Mouse (Mus musculus) neural tube, embryonic 15.5 days (tissue): Measurements from ENCODE around the gene Htra1. TPM values are rescaled to one million over a fixed set of nuclear protein-coding genes. Genes with fewer than 3 reads are reported as not detected.

ENCODE experiments used
- ATAC-seq: fragments of 200-750 bp; cut with Nextera tagmentation; 2 replicates; pipeline ENCODE4 v1.8.0; 2017; ENCODE audit warnings: mild to moderate bottlenecking, moderate TSS enrichment, moderate library complexity; ENCODE audit not compliant: low FRiP score
- H3K27ac ChIP-seq: fragments of 300-500 bp; sonication (generic); replicated peaks from 2 replicates; pipeline ENCODE4 v1.5.1; 2015; ENCODE audit warnings: mild to moderate bottlenecking, inconsistent platforms
- H3K27me3 ChIP-seq: fragments of 300-500 bp; sonication (generic); replicated peaks from 2 replicates; pipeline ENCODE4 v1.6.1; 2015; ENCODE audit warnings: inconsistent platforms
- H3K36me3 ChIP-seq: fragments of 300-500 bp; sonication (generic); 2 replicates; pipeline ENCODE4 v1.6.1; 2015; ENCODE audit warnings: inconsistent platforms
- H3K4me1 ChIP-seq: fragments of 300-500 bp; sonication (generic); 2 replicates; pipeline ENCODE4 v1.6.1; 2015; ENCODE audit warnings: inconsistent platforms
- H3K4me2 ChIP-seq: fragments of 300-500 bp; sonication (generic); 2 replicates; pipeline ENCODE4 v1.6.1; 2015; ENCODE audit warnings: inconsistent platforms, mild to moderate bottlenecking, moderate library complexity
- H3K4me3 ChIP-seq: fragments of 300-500 bp; sonication (generic); replicated peaks from 2 replicates; pipeline ENCODE4 v1.5.1; 2015; ENCODE audit warnings: mild to moderate bottlenecking, inconsistent platforms
- H3K9ac ChIP-seq: fragments of 300-500 bp; sonication (generic); replicated peaks from 2 replicates; pipeline ENCODE4 v1.6.1; 2015; ENCODE audit warnings: mild to moderate bottlenecking, inconsistent platforms
- H3K9me3 ChIP-seq: fragments of 300-500 bp; sonication (generic); replicated peaks from 2 replicates; pipeline ENCODE4 v1.6.1; 2016; ENCODE audit warnings: inconsistent platforms
- WGBS: fragments of 180-500 bp; shearing (Covaris S2); methylation state at CpG from one replicate; pipeline ENCODE4 v1.1.7; 2015; ENCODE audit warnings: mixed read lengths; 5-methylcytosine and 5-hydroxymethylcytosine counted together
- polyA plus RNA-seq: library from polyadenylated mRNA; unstranded; fragments of >200 nt; fragmentation: Nextera tagmentation; extraction: Ambion mirVana; gene quantifications from 2 replicates; pipeline ENCODE4 v1.2.1, GENCODE M21; 2015

Htra1 gene
- polyA plus RNA-seq, 1 experiment from 2014 or later: 23.7 TPM

DNA sequence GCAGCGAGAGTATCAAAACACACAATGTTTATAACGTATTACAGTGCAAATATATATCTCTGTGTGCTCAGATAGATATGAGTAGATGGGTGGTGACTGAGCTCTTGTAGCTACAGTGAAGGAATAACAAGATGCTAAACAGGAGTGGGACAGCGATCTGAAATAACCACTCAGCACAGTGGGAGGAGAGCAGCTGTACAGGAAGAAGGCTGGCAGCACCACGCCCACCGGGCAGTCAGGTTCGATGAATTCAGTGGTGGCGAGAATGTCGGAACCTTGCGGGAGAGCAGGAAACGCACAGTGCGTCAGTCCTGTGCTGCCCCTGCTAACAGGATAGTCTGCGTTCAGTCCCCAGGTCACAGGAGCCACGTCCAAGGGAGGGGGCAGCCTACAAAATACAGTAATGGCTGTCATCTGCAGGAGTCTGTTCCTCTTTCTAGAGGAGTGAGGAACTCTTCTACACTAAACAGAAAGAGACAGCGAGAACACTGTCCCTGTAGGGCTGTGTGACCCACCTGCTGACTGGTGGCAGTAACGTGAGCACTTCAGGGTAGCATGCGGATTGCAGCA lies 32.3 kb upstream of the Htra1 start:
- ATAC-seq: no peak
- no peak overlapping the region for H3K27ac ChIP-seq
- no peak overlapping the region for H3K4me3 ChIP-seq
- H3K9me3 ChIP-seq: no peaks in the 10 kb centered on the region
- H3K27me3 ChIP-seq: no peaks in the 10 kb centered on the region
- WGBS: 90% methylated on average over 16 of the region's 16 CpGs
- H3K4me2 ChIP-seq: no peak overlapping the region
- H3K36me3 ChIP-seq: peaks cover 49% of the 10 kb centered on the region
- no peaks in the 10 kb centered on the region for H3K4me1 ChIP-seq
- H3K9ac ChIP-seq: no peak overlapping the region

DNA sequence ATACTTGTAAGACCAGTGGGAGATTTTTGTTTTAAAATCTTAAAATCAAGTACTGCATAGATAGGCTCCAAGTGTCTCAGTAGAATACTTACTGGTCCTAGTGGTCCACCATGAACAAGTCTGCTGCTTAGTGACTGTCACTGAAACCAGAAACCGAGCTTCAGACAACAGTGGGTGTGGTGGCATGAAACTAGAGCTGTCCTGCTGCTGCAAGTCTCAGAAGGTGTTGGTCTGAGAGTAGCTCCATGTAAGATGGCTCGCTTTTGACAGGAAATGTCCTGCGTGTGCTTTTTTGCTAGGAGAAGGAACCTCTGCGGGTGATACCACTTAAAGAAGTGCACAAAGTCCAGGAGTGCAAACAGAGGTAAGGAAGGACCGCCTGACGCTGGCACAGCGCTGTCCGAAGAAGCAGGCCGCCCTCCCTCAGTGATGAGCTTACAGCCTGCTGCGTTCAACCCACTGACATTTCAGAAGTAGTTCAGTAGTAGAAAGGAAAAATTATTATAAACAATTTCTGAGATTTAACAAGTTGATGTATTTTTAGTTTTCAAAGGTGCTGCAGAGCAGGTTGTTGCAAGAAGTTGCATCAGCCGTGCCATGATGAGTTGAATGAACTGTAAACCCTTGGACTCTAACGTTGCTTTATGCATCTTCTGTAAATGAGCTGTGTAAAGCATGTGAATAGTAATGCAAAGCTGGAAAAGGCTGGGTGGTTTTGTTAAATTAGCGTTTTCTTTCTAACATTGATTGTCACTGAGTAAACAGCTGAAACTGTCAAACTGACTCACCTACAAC lies 31.1 kb upstream of the Htra1 start:
- WGBS: 93% methylated on average over 13 of the region's 13 CpGs

DNA sequence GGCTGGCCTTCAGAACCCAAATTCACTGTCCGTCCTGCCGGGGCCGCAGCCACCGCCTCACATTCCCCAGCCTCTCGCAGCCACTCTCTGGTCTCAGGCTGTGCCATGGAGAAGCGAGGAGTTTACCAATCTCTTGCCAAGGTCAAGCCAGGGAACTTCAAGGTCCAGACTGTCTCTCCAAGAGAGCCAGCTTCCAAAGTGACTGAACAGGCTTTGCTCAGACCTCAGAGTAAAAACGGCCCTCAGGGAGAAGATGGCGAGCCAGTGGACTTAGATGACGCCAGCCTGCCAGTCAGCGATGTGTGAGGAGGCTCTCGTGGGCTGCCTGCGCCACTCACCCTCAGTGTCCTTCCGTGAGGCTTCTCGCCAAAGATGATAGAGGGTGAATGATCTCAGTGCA lies 25.1 kb upstream of the Htra1 start:
- ATAC-seq: no peak

More for the DNA sequence above, 31.1 kb upstream of the Htra1 start:
- Histone ChIP-seq H3K27ac (no peak overlapping the region), H3K4me2 (no peak overlapping the region), H3K9ac (no peak overlapping the region), H3K36me3 (peaks cover 50% of the 10 kb centered on the region), H3K27me3 (no peaks in the 10 kb centered on the region), H3K4me3 (no peak overlapping the region), H3K4me1 (no peaks in the 10 kb centered on the region), H3K9me3 (no peaks in the 10 kb centered on the region)
- ATAC-seq: no peak

DNA sequence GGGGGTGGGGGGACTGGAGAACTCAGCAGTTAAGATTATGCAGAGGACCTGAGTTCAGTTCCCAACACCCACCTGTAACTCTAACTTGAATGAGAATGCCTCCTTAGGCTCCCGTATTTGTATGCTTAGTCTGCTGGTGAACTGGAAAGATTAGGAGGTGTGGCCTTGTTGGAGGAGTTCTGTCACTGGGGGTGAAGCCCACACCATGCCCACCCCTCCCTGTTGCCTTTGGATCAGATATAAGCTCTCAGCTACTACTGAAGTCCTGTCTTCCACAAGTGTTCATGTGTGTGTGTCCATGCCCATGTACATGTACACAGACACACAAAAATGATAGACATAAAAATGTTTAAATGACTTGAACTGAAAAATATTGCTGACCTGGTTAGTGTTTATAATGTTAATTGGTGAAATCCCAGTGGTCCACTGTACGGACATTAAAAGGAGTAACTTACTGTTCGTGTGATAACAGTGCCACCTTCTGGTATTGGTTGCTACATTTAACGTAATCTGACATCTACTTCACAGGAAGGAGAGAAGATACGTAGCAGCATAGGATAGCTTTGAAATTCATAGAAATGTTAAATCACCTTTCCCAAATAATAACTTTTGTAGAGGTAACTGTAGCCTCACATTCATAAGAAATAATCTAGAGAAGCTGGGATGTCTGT lies 21.1 kb upstream of the Htra1 start:
- Histone ChIP-seq H3K4me2 (no peak overlapping the region), H3K27me3 (no peaks in the 10 kb centered on the region), H3K9ac (no peak overlapping the region), H3K4me1 (no peaks in the 10 kb centered on the region), H3K27ac (no peak overlapping the region), H3K36me3 (peaks cover 19% of the 10 kb centered on the region), H3K9me3 (no peaks in the 10 kb centered on the region), H3K4me3 (no peak overlapping the region)
- WGBS: 47% methylated on average over 5 of the region's 5 CpGs
- no peak for ATAC-seq

More for the DNA sequence above, 25.1 kb upstream of the Htra1 start:
- peaks cover 33% of the 10 kb centered on the region for H3K36me3 ChIP-seq
- H3K4me3 ChIP-seq: no peak overlapping the region
- WGBS: 93% methylated on average over 14 of the region's 14 CpGs
- no peaks in the 10 kb centered on the region for H3K27me3 ChIP-seq
- no peak overlapping the region for H3K4me2 ChIP-seq
- H3K4me1 ChIP-seq: no peaks in the 10 kb centered on the region
- H3K9me3 ChIP-seq: no peaks in the 10 kb centered on the region
- H3K27ac ChIP-seq: no peak overlapping the region
- no peak overlapping the region for H3K9ac ChIP-seq

DNA sequence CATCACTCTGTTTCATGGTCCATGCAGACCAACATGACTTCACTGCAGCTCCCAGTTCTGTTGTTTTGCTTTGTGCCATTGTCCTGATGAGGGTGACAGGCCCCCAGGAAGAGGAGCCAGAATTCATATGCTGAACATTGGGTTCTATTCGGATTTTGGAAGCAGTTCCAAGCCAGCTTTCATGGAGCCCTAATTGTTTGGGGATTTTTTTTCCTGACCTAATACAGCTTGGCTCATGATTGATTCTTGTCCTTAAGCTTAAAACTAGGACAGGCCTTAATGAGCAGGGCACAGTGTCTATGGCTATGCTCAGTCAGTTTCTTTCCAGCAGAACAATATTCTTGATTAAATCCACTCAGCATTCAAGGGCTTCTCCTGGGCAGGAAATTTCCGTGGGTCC lies 17.7 kb upstream of the Htra1 start:
- H3K9ac ChIP-seq: no peak overlapping the region
- no peak for ATAC-seq
- no peaks in the 10 kb centered on the region for H3K4me1 ChIP-seq
- peaks cover 6% of the 10 kb centered on the region for H3K36me3 ChIP-seq
- no peak overlapping the region for H3K4me2 ChIP-seq
- H3K27ac ChIP-seq: no peak overlapping the region
- 62% methylated on average over 2 of the region's 2 CpGs for WGBS
- H3K9me3 ChIP-seq: no peaks in the 10 kb centered on the region
- H3K27me3 ChIP-seq: no peaks in the 10 kb centered on the region
- H3K4me3 ChIP-seq: no peak overlapping the region

DNA sequence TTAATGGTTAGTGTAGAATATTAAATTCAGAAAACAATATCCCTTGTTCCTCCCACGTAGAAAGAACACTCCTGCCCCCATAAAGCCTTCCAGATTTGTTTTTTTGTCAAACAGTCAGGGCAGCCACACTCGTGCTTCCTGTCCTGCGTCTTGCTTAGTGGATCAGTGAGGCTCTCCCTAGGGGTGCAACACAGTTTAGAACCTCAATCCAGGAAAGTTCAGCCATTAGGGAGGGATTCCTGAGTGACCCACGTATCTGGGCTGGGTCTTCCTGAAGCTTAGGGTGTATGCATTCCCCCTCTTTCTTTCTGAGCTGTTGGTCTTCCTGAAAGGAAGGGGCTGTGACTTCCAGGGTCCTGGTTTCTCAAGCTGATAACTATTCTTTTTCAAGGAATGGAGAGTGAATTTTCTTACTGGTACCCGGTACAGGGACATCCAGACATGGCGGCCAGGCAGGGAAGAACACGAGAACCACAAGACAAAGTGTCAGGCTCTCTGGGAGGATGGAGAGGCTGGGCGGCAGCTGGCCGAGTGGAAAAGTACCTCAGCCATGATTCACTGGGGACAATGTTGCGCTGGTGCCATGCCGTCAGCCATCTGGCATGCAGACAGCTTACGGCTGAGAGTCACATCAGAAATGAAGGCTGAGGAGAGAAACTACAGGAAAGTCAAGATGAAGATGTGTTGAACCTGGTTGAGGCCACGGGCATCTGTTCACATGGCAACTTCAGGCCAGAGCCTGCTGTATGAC lies 12.8 kb upstream of the Htra1 start:
- H3K27me3 ChIP-seq: no peaks in the 10 kb centered on the region
- no peaks in the 10 kb centered on the region for H3K4me1 ChIP-seq
- ATAC-seq: no peak
- WGBS: 56% methylated on average over 13 of the region's 13 CpGs
- H3K9ac ChIP-seq: no peak overlapping the region
- no peaks in the 10 kb centered on the region for H3K36me3 ChIP-seq
- H3K9me3 ChIP-seq: no peaks in the 10 kb centered on the region
- H3K27ac ChIP-seq: no peak overlapping the region
- no peak overlapping the region for H3K4me3 ChIP-seq
- no peak overlapping the region for H3K4me2 ChIP-seq

DNA sequence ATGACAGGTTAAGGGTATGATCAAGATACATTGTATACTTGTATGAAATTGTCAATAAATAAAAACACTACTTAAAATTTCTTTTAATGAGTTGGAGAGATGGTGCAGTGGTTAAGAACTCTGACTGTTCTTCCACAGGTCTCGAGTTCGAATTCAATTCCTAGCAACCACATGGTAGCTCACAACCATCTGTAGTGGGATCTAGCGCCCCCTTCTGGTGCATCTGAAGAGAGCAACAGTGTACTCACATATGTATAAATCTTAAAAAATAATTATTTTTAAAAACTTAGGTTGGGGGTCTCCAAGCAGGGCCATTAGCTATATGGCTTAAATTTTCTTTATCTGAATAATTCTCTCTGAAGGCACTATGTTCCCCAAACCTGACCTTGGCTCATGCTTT lies 5.5 kb upstream of the Htra1 start:
- H3K4me2 ChIP-seq: no peak overlapping the region
- no peak overlapping the region for H3K4me3 ChIP-seq
- no peak overlapping the region for H3K27ac ChIP-seq
- no peaks in the 10 kb centered on the region for H3K36me3 ChIP-seq
- H3K9me3 ChIP-seq: no peaks in the 10 kb centered on the region
- no peak overlapping the region for H3K9ac ChIP-seq
- peaks cover 6% of the 10 kb centered on the region for H3K4me1 ChIP-seq
- peaks cover 26% of the 10 kb centered on the region for H3K27me3 ChIP-seq
- no peak for ATAC-seq
- WGBS: 67% methylated on average over 3 of the region's 3 CpGs

DNA sequence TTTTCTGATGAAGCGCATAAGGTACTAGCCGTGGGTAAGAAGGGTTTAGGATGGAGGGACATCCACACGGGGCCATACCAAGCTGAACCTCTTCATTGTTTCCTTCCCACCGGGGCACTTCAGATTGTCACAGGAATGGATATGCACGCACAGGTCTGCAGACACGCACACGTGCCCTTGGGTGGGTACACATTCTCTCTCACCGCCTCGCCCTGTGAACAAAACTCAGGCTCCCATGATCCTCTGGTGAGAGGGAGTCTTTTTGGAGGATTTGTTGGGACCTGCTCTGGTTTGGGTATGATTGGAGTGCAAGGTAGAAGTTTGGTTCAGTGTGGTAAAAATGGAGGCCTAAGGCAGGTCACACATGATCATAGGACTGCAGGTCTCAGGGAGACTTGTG lies 3.0 kb upstream of the Htra1 start:
- peaks cover 26% of the 10 kb centered on the region for H3K4me1 ChIP-seq
- H3K4me3 ChIP-seq: no peak overlapping the region
- WGBS: 87% methylated on average over 9 of the region's 9 CpGs
- no peaks in the 10 kb centered on the region for H3K9me3 ChIP-seq
- no peaks in the 10 kb centered on the region for H3K36me3 ChIP-seq
- H3K4me2 ChIP-seq: no peak overlapping the region
- no peak overlapping the region for H3K27ac ChIP-seq
- H3K9ac ChIP-seq: no peak overlapping the region
- H3K27me3 ChIP-seq: peaks cover 52% of the 10 kb centered on the region
- ATAC-seq: no peak

DNA sequence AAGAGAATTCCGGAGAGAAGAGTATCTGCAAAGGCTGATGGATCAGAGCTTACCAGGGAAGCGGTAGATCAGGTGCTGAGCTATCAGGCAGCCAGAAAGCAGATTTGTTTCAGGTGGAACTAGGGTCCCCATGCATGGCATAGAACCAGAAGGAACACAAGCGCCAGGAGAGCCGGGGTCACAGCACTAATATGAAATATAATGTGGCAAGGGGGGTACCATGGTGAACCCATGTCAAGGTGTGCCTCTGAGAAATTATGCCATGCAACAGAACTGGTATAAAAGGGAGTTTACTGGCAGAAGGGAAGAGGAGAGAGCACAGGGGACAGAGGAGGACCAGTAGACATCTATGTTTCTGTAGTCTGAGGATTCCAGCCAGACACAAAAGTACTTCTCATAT lies 1.3 kb upstream of the Htra1 start:
- 85% methylated on average over 4 of the region's 4 CpGs for WGBS
- peaks cover 64% of the 10 kb centered on the region for H3K27me3 ChIP-seq

DNA sequence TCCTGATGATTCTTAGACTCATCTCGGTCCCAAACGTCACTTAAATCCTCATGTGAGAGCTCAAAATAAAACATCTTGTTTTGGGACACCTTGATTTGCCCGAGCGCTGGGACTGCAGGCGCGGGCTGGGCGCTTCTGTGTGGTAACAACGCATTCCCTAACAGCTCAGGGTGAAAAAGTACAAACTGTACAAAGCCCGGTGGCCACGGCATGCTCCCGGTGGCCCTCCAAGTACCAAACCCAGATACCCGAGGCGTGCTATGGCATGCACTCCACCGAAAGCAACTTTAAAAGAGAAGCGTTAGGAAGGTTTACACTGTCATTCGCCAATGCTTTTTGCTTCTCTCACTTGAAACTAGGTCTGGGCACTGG lies 504 bp upstream of the Htra1 start:
- peak overlapping the region; percentile 73 for H3K4me2 ChIP-seq
- ATAC-seq: no peak
- no peaks in the 10 kb centered on the region for H3K9me3 ChIP-seq
- H3K9ac ChIP-seq: no peak overlapping the region
- no peaks in the 10 kb centered on the region for H3K36me3 ChIP-seq
- H3K4me1 ChIP-seq: peaks cover 26% of the 10 kb centered on the region
- 14% methylated on average over 16 of the region's 16 CpGs for WGBS
- H3K4me3 ChIP-seq: peak overlapping the region; percentile 47
- H3K27me3 ChIP-seq: peaks cover 64% of the 10 kb centered on the region
- no peak overlapping the region for H3K27ac ChIP-seq

More for the DNA sequence above, 1.3 kb upstream of the Htra1 start:
- H3K36me3 ChIP-seq: no peaks in the 10 kb centered on the region
- no peak overlapping the region for H3K4me2 ChIP-seq
- no peaks in the 10 kb centered on the region for H3K9me3 ChIP-seq
- ATAC-seq: no peak
- H3K27ac ChIP-seq: no peak overlapping the region
- H3K4me1 ChIP-seq: peaks cover 26% of the 10 kb centered on the region
- H3K9ac ChIP-seq: no peak overlapping the region
- no peak overlapping the region for H3K4me3 ChIP-seq

DNA sequence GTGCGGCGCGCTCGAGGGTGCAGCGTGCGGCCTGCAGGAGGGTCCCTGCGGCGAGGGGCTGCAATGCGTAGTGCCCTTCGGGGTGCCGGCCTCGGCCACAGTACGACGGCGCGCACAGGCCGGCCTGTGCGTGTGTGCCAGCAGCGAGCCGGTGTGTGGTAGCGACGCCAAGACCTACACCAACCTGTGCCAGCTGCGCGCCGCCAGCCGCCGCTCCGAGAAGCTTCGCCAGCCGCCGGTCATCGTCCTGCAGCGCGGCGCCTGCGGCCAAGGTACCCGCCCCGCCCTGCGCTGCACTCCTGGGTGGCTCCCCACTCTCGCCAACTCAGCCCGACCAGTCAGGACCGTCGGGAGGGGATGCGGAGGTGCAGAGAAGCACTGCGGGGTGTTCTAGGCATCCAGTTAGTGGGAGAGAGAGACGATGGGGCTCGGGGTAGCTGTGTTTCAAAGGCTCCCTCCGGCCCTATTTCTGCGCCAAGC lies 601 bp downstream of the Htra1 start:
- no peak; the same call in 1 of the 2 replicates for ATAC-seq
- under 1% methylated on average over 49 of the region's 49 CpGs for WGBS
- Histone ChIP-seq H3K27ac (no peak overlapping the region), H3K27me3 (peaks cover 64% of the 10 kb centered on the region), H3K4me1 (peaks cover 26% of the 10 kb centered on the region), H3K9me3 (no peaks in the 10 kb centered on the region), H3K36me3 (no peaks in the 10 kb centered on the region), H3K4me2 (peak overlapping the region; percentile 73), H3K4me3 (peak overlapping the region; percentile 47), H3K9ac (peak overlapping the region; percentile 41)
